Mouse (Mus musculus) kidney, postnatal 0 days (tissue): ENCODE results near the gene Cyfip2. TPM values are rescaled to one million over a fixed set of nuclear protein-coding genes. Genes with fewer than 3 reads are reported as not detected.

Experiments used
- ATAC-seq: fragments of 200-750 bp; cut with Nextera tagmentation; replicated peaks from 2 replicates; pipeline ENCODE4 v1.8.0; 2017; ENCODE audit warnings: low read depth, moderate number of reproducible peaks, moderate TSS enrichment, moderate library complexity; ENCODE audit not compliant: low FRiP score
- DNase-seq: peaks from one replicate; pipeline ENCODE4 v3.0.0-alpha.2; 2016; ENCODE audit warnings: low spot score
- H3K27ac ChIP-seq: fragments of 300-500 bp; sonication (generic); 2 replicates; pipeline ENCODE4 v1.5.1; 2014; ENCODE audit warnings: mild to moderate bottlenecking
- H3K27me3 ChIP-seq: fragments of 300-500 bp; sonication (generic); 2 replicates; pipeline ENCODE4 v1.6.1; 2014; ENCODE audit warnings: low read length, mixed read lengths; ENCODE audit not compliant: insufficient read depth
- H3K36me3 ChIP-seq: fragments of 300-500 bp; sonication (generic); 2 replicates; pipeline ENCODE4 v1.6.1; 2014; ENCODE audit warnings: low read length, mixed read lengths; ENCODE audit not compliant: insufficient read depth
- H3K4me1 ChIP-seq: fragments of 300-500 bp; sonication (generic); replicated peaks from 2 replicates; pipeline ENCODE4 v1.6.1; 2014; ENCODE audit warnings: antibody characterized with exemption, low read length, mixed read lengths; ENCODE audit not compliant: insufficient read depth
- H3K4me2 ChIP-seq: fragments of 300-500 bp; sonication (generic); 2 replicates; pipeline ENCODE4 v1.6.1; 2014; ENCODE audit warnings: mild to moderate bottlenecking, low read length, moderate library complexity, mixed read lengths
- H3K4me3 ChIP-seq: fragments of 300-500 bp; sonication (generic); replicated peaks from 2 replicates; pipeline ENCODE4 v1.5.1; 2014; ENCODE audit warnings: low read depth, low read length
- H3K9ac ChIP-seq: fragments of 300-500 bp; sonication (generic); 2 replicates; pipeline ENCODE4 v1.6.1; 2014; ENCODE audit warnings: low read depth, low read length
- H3K9me3 ChIP-seq: fragments of 300-500 bp; sonication (generic); replicated peaks from 2 replicates; pipeline ENCODE4 v1.6.1; 2016; ENCODE audit warnings: low read length, inconsistent platforms, mixed read lengths
- CTCF ChIP-seq: IDR thresholded peaks from 2 replicates; pipeline ENCODE4 v1.5.1; 2016; ENCODE audit warnings: antibody characterized with exemption, low read depth, mild to moderate bottlenecking, moderate library complexity
- WGBS: fragments of 180-500 bp; shearing (Covaris S2); extraction: QIAGEN DNeasy Blood & Tissue Kit; methylation state at CpG from one replicate; pipeline ENCODE4 v1.1.7; 2014; 5-methylcytosine and 5-hydroxymethylcytosine counted together
- polyA plus RNA-seq: library from polyadenylated mRNA; unstranded; fragments of >200 nt; fragmentation: Nextera tagmentation; extraction: Ambion mirVana; gene quantifications from 2 replicates; pipeline ENCODE4 v1.2.1, GENCODE M21; 2015

Cyfip2 gene
- polyA plus RNA-seq, 1 experiment from 2014 or later = 17.4 TPM

GRCm38 (mm10) chr11:46263291-46263690, 49.4 kb downstream of the Cyfip2 start:
- ATAC-seq (no peak), DNase-seq (no peak)
- no peaks in the 10 kb centered on the region for H3K27me3 ChIP-seq
- H3K36me3 ChIP-seq = no peaks in the 10 kb centered on the region
- no peak overlapping the region for H3K9ac ChIP-seq
- no peaks in the 10 kb centered on the region for H3K9me3 ChIP-seq
- H3K4me2 ChIP-seq = no peak overlapping the region
- TF ChIP-seq CTCF = no peak
- 82% methylated on average over 11 of the region's 11 CpGs for WGBS
- H3K4me3 ChIP-seq = no peak overlapping the region
- no peak overlapping the region for H3K27ac ChIP-seq
- H3K4me1 ChIP-seq = no peaks in the 10 kb centered on the region

- 49% methylated on average over 3 of the region's 3 CpGs for WGBS
- no peak for TF ChIP-seq CTCF
Observed at GRCm38 (mm10) chr11:46262854-46263253, 49.8 kb downstream of the Cyfip2 start.

GRCm38 (mm10) chr11:46258749-46259148, 53.9 kb downstream of the Cyfip2 start:
- DNase-seq = no peak
- no peak overlapping the region for H3K9ac ChIP-seq
- H3K4me3 ChIP-seq = no peak overlapping the region
- TF ChIP-seq CTCF = no peak
- ATAC-seq = no peak
- no peaks in the 10 kb centered on the region for H3K9me3 ChIP-seq
- H3K4me2 ChIP-seq = no peak overlapping the region
- no peaks in the 10 kb centered on the region for H3K27me3 ChIP-seq
- H3K27ac ChIP-seq = no peak overlapping the region
- H3K36me3 ChIP-seq = no peaks in the 10 kb centered on the region
- no peaks in the 10 kb centered on the region for H3K4me1 ChIP-seq
- 90% methylated on average over 8 of the region's 8 CpGs for WGBS

More at GRCm38 (mm10) chr11:46262854-46263253, 49.8 kb downstream of the Cyfip2 start:
- H3K9me3 ChIP-seq = no peaks in the 10 kb centered on the region
- ATAC-seq (no peak), DNase-seq (no peak)
- H3K4me2 ChIP-seq = no peak overlapping the region
- H3K27ac ChIP-seq = no peak overlapping the region
- H3K36me3 ChIP-seq = no peaks in the 10 kb centered on the region
- no peaks in the 10 kb centered on the region for H3K4me1 ChIP-seq
- no peak overlapping the region for H3K9ac ChIP-seq
- H3K4me3 ChIP-seq = no peak overlapping the region
- H3K27me3 ChIP-seq = no peaks in the 10 kb centered on the region

- H3K9me3 ChIP-seq = no peaks in the 10 kb centered on the region
- TF ChIP-seq CTCF = peak; percentile 69
- no peaks in the 10 kb centered on the region for H3K36me3 ChIP-seq
- no peak overlapping the region for H3K9ac ChIP-seq
- DNase-seq (peak; percentile 8), ATAC-seq (no peak)
- WGBS = 66% methylated on average over 4 of the region's 4 CpGs
- no peak overlapping the region for H3K4me2 ChIP-seq
- H3K27me3 ChIP-seq = no peaks in the 10 kb centered on the region
- H3K27ac ChIP-seq = no peak overlapping the region
- H3K4me3 ChIP-seq = no peak overlapping the region
- no peaks in the 10 kb centered on the region for H3K4me1 ChIP-seq
Observed at GRCm38 (mm10) chr11:46258207-46258606, 54.5 kb downstream of the Cyfip2 start.

- H3K27ac ChIP-seq = no peak overlapping the region
- H3K9me3 ChIP-seq = no peaks in the 10 kb centered on the region
- ATAC-seq = no peak
- no peak overlapping the region for H3K9ac ChIP-seq
- no peaks in the 10 kb centered on the region for H3K4me1 ChIP-seq
- H3K4me2 ChIP-seq = no peak overlapping the region
- H3K4me3 ChIP-seq = no peak overlapping the region
- no peaks in the 10 kb centered on the region for H3K27me3 ChIP-seq
- no peak for DNase-seq
- H3K36me3 ChIP-seq = no peaks in the 10 kb centered on the region
- no peak for TF ChIP-seq CTCF
- WGBS = 88% methylated on average over 2 of the region's 2 CpGs
Observed at GRCm38 (mm10) chr11:46255291-46255690, 57.4 kb downstream of the Cyfip2 start.

- Histone ChIP-seq H3K4me3 (no peak overlapping the region), H3K9ac (no peak overlapping the region), H3K36me3 (no peaks in the 10 kb centered on the region), H3K9me3 (no peaks in the 10 kb centered on the region), H3K4me1 (no peaks in the 10 kb centered on the region), H3K4me2 (no peak overlapping the region), H3K27ac (no peak overlapping the region), H3K27me3 (no peaks in the 10 kb centered on the region)
- 32% methylated on average over 7 of the region's 7 CpGs for WGBS
- peak; percentile 90 for TF ChIP-seq CTCF
- peak; percentile 72 for DNase-seq
- ATAC-seq = no peak
Observed at GRCm38 (mm10) chr11:46251994-46252393, 60.7 kb downstream of the Cyfip2 start.

GRCm38 (mm10) chr11:46248352-46248751, 64.3 kb downstream of the Cyfip2 start:
- H3K36me3 ChIP-seq = no peaks in the 10 kb centered on the region
- no peak for ATAC-seq
- WGBS = 91% methylated on average over 3 of the region's 3 CpGs

More at GRCm38 (mm10) chr11:46248352-46248751, 64.3 kb downstream of the Cyfip2 start:
- no peaks in the 10 kb centered on the region for H3K4me1 ChIP-seq
- no peak for DNase-seq
- H3K9ac ChIP-seq = no peak overlapping the region
- TF ChIP-seq CTCF = no peak
- no peak overlapping the region for H3K27ac ChIP-seq
- no peaks in the 10 kb centered on the region for H3K27me3 ChIP-seq
- H3K4me3 ChIP-seq = no peak overlapping the region
- no peaks in the 10 kb centered on the region for H3K9me3 ChIP-seq
- no peak overlapping the region for H3K4me2 ChIP-seq
